8 mouse cellular contexts compared by ENCODE assay signal in genomic region chr4:134238686-134239085, GRCm38 (mm10). TPM values are rescaled to one million over a fixed set of nuclear protein-coding genes. Genes with fewer than 3 reads are reported as not detected.
DNase-seq lines count a peak whose midpoint lies in the region; ATAC-seq and TF ChIP-seq lines count a peak whose summit lies in the region.
"Had no signal": no experiment of that assay in that cellular context is flagged by ENCODE, and none has a peak within 500 bp of the region (broad histone marks: within the 10 kb centered on the region; RNA-seq: fewer than 3 reads in every experiment).

No protein-coding gene starts in this region.

- peaks cover 32% of the 10 kb centered on the region for H3K27me3 ChIP-seq in forebrain, embryonic 13.5 days
- peaks cover 4% of the 10 kb centered on the region; the same call in 1 of the 2 replicates for H3K27me3 ChIP-seq in intestine, embryonic 15.5 days (replicated peaks)

- no peaks in the 10 kb centered on the region for H3K9me3 ChIP-seq in forebrain, embryonic 13.5 days (replicated peaks)
- no peaks in the 10 kb centered on the region for H3K9me3 ChIP-seq in intestine, embryonic 15.5 days

- 14% methylated on average over 10 of the region's 10 CpGs for WGBS in forebrain, embryonic 13.5 days
- 11% methylated on average over 10 of the region's 10 CpGs for WGBS in intestine, embryonic 15.5 days

- H3K4me3 ChIP-seq in layer of hippocampus, adult 2 months: peak overlapping the region; percentile 29; the same call in 1 of the 2 replicates
- no peak overlapping the region for H3K4me3 ChIP-seq in forebrain, embryonic 13.5 days
- H3K4me3 ChIP-seq in intestine, embryonic 15.5 days (replicated peaks): peak overlapping the region; percentile 46

- H3K27ac ChIP-seq in layer of hippocampus, adult 2 months: no peak overlapping the region
- H3K27ac ChIP-seq in forebrain, embryonic 13.5 days: no peak overlapping the region
- no peak overlapping the region for H3K27ac ChIP-seq in intestine, embryonic 15.5 days

- no peak for TF ChIP-seq CTCF in layer of hippocampus, adult 2 months (conservative IDR thresholded peaks at IDR 0.05)

- no peak for DNase-seq in layer of hippocampus, adult 2 months (ENCODE audit: low spot score in 2 of 2)
- no peak for DNase-seq in layer of hippocampus, adult 18-20 months (ENCODE audit: low spot score in 2 of 2)
- DNase-seq in retina, embryonic 14.5 days (ENCODE audit: low spot score): peak; percentile 62
- DNase-seq in layer of hippocampus, postnatal 10 days (ENCODE audit: low spot score in 2 of 2): no peak
- no peak for DNase-seq in frontal cortex, adult 2 months (ENCODE audit: extremely low spot score in 1 of 2, low spot score in 1 of 2)
- DNase-seq: thymus, postnatal 14 days had no signal

- no peak overlapping the region for H3K9ac ChIP-seq in forebrain, embryonic 13.5 days
- no peak overlapping the region for H3K9ac ChIP-seq in intestine, embryonic 15.5 days

- peak overlapping the region; percentile 25; the same call in 1 of the 2 replicates for H3K4me2 ChIP-seq in forebrain, embryonic 13.5 days
- peak overlapping the region; percentile 56 for H3K4me2 ChIP-seq in intestine, embryonic 15.5 days (replicated peaks)

- peaks cover 5% of the 10 kb centered on the region; the same call in 1 of the 2 replicates for H3K36me3 ChIP-seq in forebrain, embryonic 13.5 days (ENCODE audit: poor library complexity, severe bottlenecking)
- H3K36me3 ChIP-seq in intestine, embryonic 15.5 days: no peaks in the 10 kb centered on the region

- no peak for ATAC-seq in forebrain, embryonic 13.5 days
- peak; percentile 5; the same call in 1 of the 2 replicates for ATAC-seq in intestine, embryonic 15.5 days

- H3K4me1 ChIP-seq in forebrain, embryonic 13.5 days: peaks cover 5% of the 10 kb centered on the region; the same call in 1 of the 2 replicates
- H3K4me1 ChIP-seq in intestine, embryonic 15.5 days (replicated peaks): no peaks in the 10 kb centered on the region

RNA-seq across cellular contexts. Expression of gene Cnksr1, which starts 0.5 kb away (rescaled TPM):
- under 1 TPM; 0.38 to 0.66 TPM for total RNA-seq in layer of hippocampus, adult 2 months (2021)
- under 1 TPM; 0.13 to 0.64 TPM for total RNA-seq in layer of hippocampus, adult 18-20 months (2021)
- polyA plus RNA-seq in forebrain, embryonic 13.5 days (2015; fragmentation: Nextera tagmentation; extraction: Ambion mirVana): not detected in 2 replicates
- 12.2 and 12.7 TPM in 2 replicates for polyA plus RNA-seq in intestine, embryonic 15.5 days (2015; fragmentation: Nextera tagmentation; extraction: Ambion mirVana)
- under 1 TPM in 1 of 2 experiments, not detected in 1; 0.16 TPM for total RNA-seq in layer of hippocampus, postnatal 10 days (2021)
- 0.36 and 0.44 TPM in 2 replicates for polyA plus RNA-seq in frontal cortex, adult 2 months (2012; rRNA removed)

RNA-seq across cellular contexts. Expression of gene E130218I03Rik, which starts 4.8 kb away (rescaled TPM):
- not detected for total RNA-seq in layer of hippocampus, adult 2 months (2021)
- total RNA-seq in layer of hippocampus, adult 18-20 months (2021): not detected
- 0.65 and 0.68 TPM in 2 replicates for polyA plus RNA-seq in forebrain, embryonic 13.5 days (2015; fragmentation: Nextera tagmentation; extraction: Ambion mirVana)
- polyA plus RNA-seq in intestine, embryonic 15.5 days (2015; fragmentation: Nextera tagmentation; extraction: Ambion mirVana): 0.23 and 0.34 TPM in 2 replicates
- total RNA-seq in layer of hippocampus, postnatal 10 days (2021): not detected
- polyA plus RNA-seq in frontal cortex, adult 2 months (2012; rRNA removed): not detected in 2 replicates

RNA-seq across cellular contexts. Expression of gene Zfp593, which starts 6.7 kb away (rescaled TPM):
- 10 to 100 TPM in 1 of 2 experiments, 1 to 10 TPM in 1; 9.0 to 10.0 TPM for total RNA-seq in layer of hippocampus, adult 2 months (2021)
- 10 to 100 TPM; 11.9 to 12.2 TPM for total RNA-seq in layer of hippocampus, adult 18-20 months (2021)
- polyA plus RNA-seq in forebrain, embryonic 13.5 days (2015; fragmentation: Nextera tagmentation; extraction: Ambion mirVana): 16.6 and 17.2 TPM in 2 replicates
- polyA plus RNA-seq in intestine, embryonic 15.5 days (2015; fragmentation: Nextera tagmentation; extraction: Ambion mirVana): 16.4 and 16.7 TPM in 2 replicates
- total RNA-seq in layer of hippocampus, postnatal 10 days (2021): 10 to 100 TPM; 11.1 to 12.5 TPM
- 10.0 and 11.3 TPM in 2 replicates for polyA plus RNA-seq in frontal cortex, adult 2 months (2012; rRNA removed)

RNA-seq across cellular contexts. Expression of gene Gm30191, which starts 8.0 kb away (rescaled TPM):
- not detected for total RNA-seq in layer of hippocampus, adult 2 months (2021)
- not detected for total RNA-seq in layer of hippocampus, adult 18-20 months (2021)
- polyA plus RNA-seq in forebrain, embryonic 13.5 days (2015; fragmentation: Nextera tagmentation; extraction: Ambion mirVana): not detected in 2 replicates
- not detected in 2 replicates for polyA plus RNA-seq in intestine, embryonic 15.5 days (2015; fragmentation: Nextera tagmentation; extraction: Ambion mirVana)
- not detected for total RNA-seq in layer of hippocampus, postnatal 10 days (2021)
- not detected in 2 replicates for polyA plus RNA-seq in frontal cortex, adult 2 months (2012; rRNA removed)

RNA-seq across cellular contexts. Expression of gene Catsper4, which starts 11.5 kb away (rescaled TPM):
- total RNA-seq in layer of hippocampus, adult 2 months (2021): under 1 TPM in 1 of 2 experiments, not detected in 1; 0.90 TPM
- total RNA-seq in layer of hippocampus, adult 18-20 months (2021): not detected
- not detected in 2 replicates for polyA plus RNA-seq in forebrain, embryonic 13.5 days (2015; fragmentation: Nextera tagmentation; extraction: Ambion mirVana)
- polyA plus RNA-seq in intestine, embryonic 15.5 days (2015; fragmentation: Nextera tagmentation; extraction: Ambion mirVana): 0.19 and 0.43 TPM in 2 replicates
- under 1 TPM in 1 of 2 experiments, not detected in 1; 0.43 TPM for total RNA-seq in layer of hippocampus, postnatal 10 days (2021)
- 0.10 and 0.19 TPM in 2 replicates for polyA plus RNA-seq in frontal cortex, adult 2 months (2012; rRNA removed)
